Mouse (Mus musculus) hindbrain, embryonic 16.5 days (tissue): ENCODE data around the gene Olfr1507. TPM values are rescaled to one million over a fixed set of nuclear protein-coding genes. Genes with fewer than 3 reads are reported as not detected.

ENCODE experiments used
- ATAC-seq: fragments of 200-750 bp; cut with Nextera tagmentation; 2 replicates; pipeline ENCODE4 v1.8.0; 2017; ENCODE audit warnings: moderate TSS enrichment, moderate library complexity
- H3K27ac ChIP-seq: fragments of 300-500 bp; sonication (generic); 2 replicates; pipeline ENCODE4 v1.5.1; 2014; ENCODE audit warnings: low read depth, mild to moderate bottlenecking, control low read depth, low read length, moderate library complexity
- H3K27me3 ChIP-seq: fragments of 300-500 bp; sonication (generic); replicated peaks from 2 replicates; pipeline ENCODE4 v1.6.1; 2014; ENCODE audit warnings: low read length; ENCODE audit not compliant: control insufficient read depth, insufficient read depth
- H3K36me3 ChIP-seq: fragments of 300-500 bp; sonication (generic); 2 replicates; pipeline ENCODE4 v1.6.1; 2014; ENCODE audit warnings: mild to moderate bottlenecking, low read length, moderate library complexity, mixed read lengths; ENCODE audit not compliant: control insufficient read depth, insufficient read depth
- H3K4me1 ChIP-seq: fragments of 300-500 bp; sonication (generic); 2 replicates; pipeline ENCODE4 v1.6.1; 2014; ENCODE audit warnings: low read depth, low read length; ENCODE audit not compliant: control insufficient read depth, insufficient read depth
- H3K4me2 ChIP-seq: fragments of 300-500 bp; sonication (generic); 2 replicates; pipeline ENCODE4 v1.6.1; 2014; ENCODE audit warnings: mild to moderate bottlenecking, low read length, control low read depth, moderate library complexity
- H3K4me3 ChIP-seq: fragments of 300-500 bp; sonication (generic); 2 replicates; pipeline ENCODE4 v1.5.1; 2014; ENCODE audit warnings: mild to moderate bottlenecking, low read length, control low read depth, moderate library complexity
- H3K9ac ChIP-seq: fragments of 300-500 bp; sonication (generic); 2 replicates; pipeline ENCODE4 v1.6.1; 2014; ENCODE audit warnings: low read depth, mild to moderate bottlenecking, control low read depth, low read length, moderate library complexity
- H3K9me3 ChIP-seq: fragments of 300-500 bp; sonication (generic); 2 replicates; pipeline ENCODE4 v1.6.1; 2014; ENCODE audit warnings: mild to moderate bottlenecking, low read length, moderate library complexity; ENCODE audit not compliant: control insufficient read depth
- WGBS: fragments of 180-500 bp; shearing (Covaris S2); extraction: QIAGEN DNeasy Blood & Tissue Kit; methylation state at CpG from one replicate; pipeline ENCODE4 v1.1.7; 2014; 5-methylcytosine and 5-hydroxymethylcytosine counted together
- polyA plus RNA-seq: library from polyadenylated mRNA; unstranded; fragments of >200 nt; fragmentation: Nextera tagmentation; extraction: Ambion mirVana; gene quantifications from 2 replicates; pipeline ENCODE4 v1.2.1, GENCODE M21; 2015

Gene Olfr1507
- not detected in 2 replicates for polyA plus RNA-seq

DNA sequence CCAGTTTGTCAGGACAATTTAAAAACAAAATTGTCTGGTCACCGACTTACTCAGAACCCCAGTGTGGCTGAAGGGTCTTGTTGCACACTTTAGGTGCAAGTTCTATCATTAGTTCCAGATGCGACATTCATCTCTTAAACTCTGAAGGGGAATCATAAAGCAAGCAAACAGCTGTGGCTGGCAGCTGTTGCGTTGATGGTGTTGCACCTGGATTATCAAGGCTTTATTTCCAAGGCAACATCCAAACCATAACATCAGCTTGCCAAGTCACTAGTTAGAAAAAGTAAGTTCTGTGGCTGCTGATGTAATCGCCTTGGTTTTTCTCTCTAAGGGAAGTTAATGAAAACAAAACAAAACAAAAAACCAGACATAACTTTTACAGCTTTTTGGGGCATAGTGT, at the start of gene Olfr1507:
Gene Olfr1507, minus strand, starts transcription at position 234 of the 400 bp plus-strand sequence.
- 89% methylated on average over 4 of the region's 4 CpGs for WGBS
- no peaks in the 10 kb centered on the region for H3K9me3 ChIP-seq

GRCm38 (mm10) chr14:52533336-52533735, 37.8 kb upstream of the Olfr1507 start:
- Histone ChIP-seq H3K27ac (no peak overlapping the region), H3K9me3 (no peaks in the 10 kb centered on the region; the same call in 1 of the 2 replicates), H3K4me2 (no peak overlapping the region), H3K27me3 (no peaks in the 10 kb centered on the region), H3K4me3 (no peak overlapping the region), H3K36me3 (no peaks in the 10 kb centered on the region), H3K4me1 (no peaks in the 10 kb centered on the region), H3K9ac (no peak overlapping the region)
- ATAC-seq = no peak
- 92% methylated on average over 1 of the region's 1 CpGs for WGBS

More for the DNA sequence above, at the start of gene Olfr1507:
- no peak within 1 kb of the TSS for H3K4me3 ChIP-seq
- no peaks in the 10 kb centered on the region for H3K4me1 ChIP-seq
- H3K27ac ChIP-seq = no peak within 1 kb of the TSS
- no peak for ATAC-seq
- H3K9ac ChIP-seq = no peak within 1 kb of the TSS
- no peaks in the 10 kb centered on the region for H3K36me3 ChIP-seq
- H3K4me2 ChIP-seq = no peak within 1 kb of the TSS
- H3K27me3 ChIP-seq = no peaks in the 10 kb centered on the region

DNA sequence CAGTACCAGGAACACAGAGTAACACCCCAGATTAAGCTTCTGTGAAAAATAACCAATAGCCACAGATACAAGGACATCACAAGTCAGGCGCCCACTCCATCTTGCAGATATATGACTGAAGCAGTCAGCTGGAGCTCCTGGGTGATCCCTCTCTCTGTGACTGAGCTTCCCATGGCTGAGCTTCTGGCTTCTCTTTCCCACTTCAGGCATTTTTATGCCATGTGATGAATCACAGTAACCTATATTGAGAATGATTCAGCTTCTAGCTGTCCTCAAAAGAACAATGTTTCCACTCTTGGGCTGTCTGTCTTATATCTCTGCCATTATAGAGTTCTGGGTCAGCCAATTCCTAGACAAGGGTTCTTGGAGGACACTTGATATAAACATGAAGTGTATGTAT, 29.4 kb upstream of the Olfr1507 start:
- ATAC-seq = no peak
- no peak overlapping the region for H3K27ac ChIP-seq
- H3K9ac ChIP-seq = no peak overlapping the region
- H3K36me3 ChIP-seq = no peaks in the 10 kb centered on the region
- H3K9me3 ChIP-seq = no peaks in the 10 kb centered on the region
- 96% methylated on average over 1 of the region's 1 CpGs for WGBS
- H3K4me2 ChIP-seq = no peak overlapping the region
- no peak overlapping the region for H3K4me3 ChIP-seq
- H3K4me1 ChIP-seq = no peaks in the 10 kb centered on the region
- H3K27me3 ChIP-seq = no peaks in the 10 kb centered on the region

- Histone ChIP-seq H3K4me1 (no peaks in the 10 kb centered on the region), H3K9me3 (no peaks in the 10 kb centered on the region), H3K9ac (no peak within 1 kb of the TSS), H3K36me3 (no peaks in the 10 kb centered on the region), H3K4me3 (no peak within 1 kb of the TSS), H3K27me3 (no peaks in the 10 kb centered on the region), H3K27ac (no peak within 1 kb of the TSS), H3K4me2 (no peak within 1 kb of the TSS)
- ATAC-seq = no peak
- 73% methylated on average over 2 of the region's 2 CpGs for WGBS
These were observed 28.2 kb downstream of the Olfr1507 start, which contains the start of gene Olfr1508 for GRCm38 (mm10) chr14:52467395-52467794. Gene Olfr1508 (minus strand): TSS chr14:52467495.

GRCm38 (mm10) chr14:52465738-52466137, 29.8 kb downstream of the Olfr1507 start:
- H3K4me3 ChIP-seq = no peak overlapping the region
- ATAC-seq = no peak
- no peaks in the 10 kb centered on the region for H3K36me3 ChIP-seq
- no peak overlapping the region for H3K27ac ChIP-seq
- no peak overlapping the region for H3K4me2 ChIP-seq
- WGBS = 98% methylated on average over 1 of the region's 1 CpGs
- H3K4me1 ChIP-seq = no peaks in the 10 kb centered on the region
- no peaks in the 10 kb centered on the region for H3K9me3 ChIP-seq
- H3K9ac ChIP-seq = no peak overlapping the region
- H3K27me3 ChIP-seq = no peaks in the 10 kb centered on the region

- Histone ChIP-seq H3K36me3 (no peaks in the 10 kb centered on the region), H3K4me2 (no peak overlapping the region), H3K9ac (no peak overlapping the region), H3K9me3 (no peaks in the 10 kb centered on the region), H3K27me3 (no peaks in the 10 kb centered on the region), H3K27ac (no peak overlapping the region), H3K4me3 (no peak overlapping the region), H3K4me1 (no peaks in the 10 kb centered on the region)
- no peak for ATAC-seq
These were observed 33.6 kb downstream of the Olfr1507 start for GRCm38 (mm10) chr14:52461928-52462327.

- 91% methylated on average over 8 of the region's 8 CpGs for WGBS
- no peaks in the 10 kb centered on the region for H3K36me3 ChIP-seq
- no peaks in the 10 kb centered on the region for H3K9me3 ChIP-seq
- no peak overlapping the region for H3K9ac ChIP-seq
- no peak overlapping the region for H3K27ac ChIP-seq
- no peak overlapping the region for H3K4me2 ChIP-seq
- no peak for ATAC-seq
- H3K4me3 ChIP-seq = no peak overlapping the region
- no peaks in the 10 kb centered on the region for H3K27me3 ChIP-seq
- no peaks in the 10 kb centered on the region for H3K4me1 ChIP-seq
These were observed 44.4 kb downstream of the Olfr1507 start for GRCm38 (mm10) chr14:52451138-52451537.

GRCm38 (mm10) chr14:52442690-52443089, 52.9 kb downstream of the Olfr1507 start, which contains the start of gene Olfr1509:
Gene Olfr1509 (plus strand): TSS chr14:52442990.
- no peaks in the 10 kb centered on the region for H3K36me3 ChIP-seq
- no peak within 1 kb of the TSS for H3K4me3 ChIP-seq
- ATAC-seq = no peak
- H3K4me1 ChIP-seq = no peaks in the 10 kb centered on the region
- H3K27ac ChIP-seq = no peak within 1 kb of the TSS
- H3K9ac ChIP-seq = no peak within 1 kb of the TSS
- H3K27me3 ChIP-seq = no peaks in the 10 kb centered on the region
- H3K9me3 ChIP-seq = no peaks in the 10 kb centered on the region
- H3K4me2 ChIP-seq = no peak within 1 kb of the TSS
